Mouse (Mus musculus): ENCODE results near the gene Gba2. TPM values are rescaled to one million over a fixed set of nuclear protein-coding genes. Genes with fewer than 3 reads are reported as not detected.
A peak's percentile ranks its signal among the peaks of the same experiment; 100 is the strongest.

The Gba2 gene
- polyA plus RNA-seq, 1 experiment from 2014 or later = 32.0 TPM

DNA sequence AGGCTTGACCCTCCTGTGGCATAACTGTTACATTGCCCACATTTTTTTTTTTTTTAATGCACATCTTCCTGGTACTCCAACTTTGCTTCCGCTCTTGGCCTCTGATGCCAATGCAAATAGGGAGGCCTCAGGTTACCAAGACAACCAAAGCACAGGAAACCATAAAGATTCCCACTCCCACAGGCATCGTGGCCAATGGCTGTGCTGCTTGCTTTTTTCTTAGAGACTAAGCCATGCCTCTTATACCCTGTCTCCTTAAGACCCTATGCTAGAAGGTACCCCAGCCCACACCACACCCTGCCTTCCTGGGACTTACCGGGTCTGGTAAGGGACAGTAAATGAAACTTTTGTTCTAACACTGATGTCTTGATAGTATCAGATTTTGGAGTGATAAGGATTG, 14.8 kb upstream of the Gba2 start:
- WGBS = 67% methylated on average over 3 of the region's 3 CpGs
- H3K4me1 ChIP-seq = no peaks in the 10 kb centered on the region
- no peak overlapping the region for H3K27ac ChIP-seq
- H3K9ac ChIP-seq = no peak overlapping the region
- no peaks in the 10 kb centered on the region for H3K9me3 ChIP-seq
- ATAC-seq (ENCODE audit: insufficient number of reproducible peaks, insufficient read depth, low FRiP score, low TSS enrichment) = no peak
- H3K36me3 ChIP-seq = no peaks in the 10 kb centered on the region
- no peak overlapping the region for H3K4me2 ChIP-seq (replicated peaks)
- H3K4me3 ChIP-seq = no peak overlapping the region
- no peaks in the 10 kb centered on the region for H3K27me3 ChIP-seq

DNA sequence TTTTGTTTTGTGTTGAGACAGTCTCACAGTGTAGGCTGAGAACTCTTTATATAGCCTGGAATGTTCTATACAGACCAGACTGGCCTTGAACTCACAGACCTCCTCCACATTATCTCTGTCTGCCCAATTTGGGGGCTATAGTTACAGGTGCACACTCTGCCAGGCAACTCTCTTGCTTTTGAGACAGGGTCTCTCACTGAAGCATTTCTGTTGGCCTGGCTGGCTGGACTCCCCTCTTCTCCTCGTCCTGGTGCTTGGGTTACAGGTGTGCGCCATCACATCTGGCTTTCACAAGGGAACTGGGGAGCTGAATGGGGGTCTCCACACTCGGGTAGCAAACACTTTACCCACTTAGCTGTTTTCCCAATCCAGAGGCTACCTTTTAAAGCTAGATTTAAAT, 13.3 kb upstream of the Gba2 start:
- ATAC-seq (ENCODE audit: insufficient number of reproducible peaks, insufficient read depth, low FRiP score, low TSS enrichment) = no peak
- no peaks in the 10 kb centered on the region for H3K9me3 ChIP-seq
- H3K27me3 ChIP-seq = no peaks in the 10 kb centered on the region
- no peaks in the 10 kb centered on the region for H3K4me1 ChIP-seq
- H3K36me3 ChIP-seq = no peaks in the 10 kb centered on the region
- H3K9ac ChIP-seq = no peak overlapping the region
- H3K27ac ChIP-seq = no peak overlapping the region
- 70% methylated on average over 3 of the region's 3 CpGs for WGBS
- H3K4me2 ChIP-seq (replicated peaks) = no peak overlapping the region
- no peak overlapping the region for H3K4me3 ChIP-seq

DNA sequence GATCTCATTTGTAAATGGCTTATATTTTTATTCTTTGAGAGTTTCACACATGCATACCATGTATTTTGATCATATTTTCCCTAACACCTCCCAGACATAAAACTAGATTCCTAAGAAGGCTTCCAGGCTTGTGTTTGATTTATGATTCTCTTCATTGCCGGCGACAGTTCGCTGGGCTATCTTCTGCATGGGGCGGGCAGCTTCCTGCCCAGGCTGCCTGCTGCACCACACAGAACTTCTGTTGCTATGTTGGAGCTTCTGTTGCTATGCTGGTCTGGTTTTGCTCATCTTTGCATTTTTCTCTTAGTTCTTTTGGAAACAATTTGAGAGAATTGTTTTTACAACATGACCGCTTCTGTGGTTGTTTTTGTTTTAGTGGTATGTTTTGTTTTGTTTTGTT, 12.9 kb upstream of the Gba2 start:
- Histone ChIP-seq H3K27me3 (no peaks in the 10 kb centered on the region), H3K4me3 (no peak overlapping the region), H3K4me2 (replicated peaks) (no peak overlapping the region), H3K9ac (no peak overlapping the region), H3K27ac (no peak overlapping the region), H3K36me3 (no peaks in the 10 kb centered on the region), H3K9me3 (no peaks in the 10 kb centered on the region), H3K4me1 (no peaks in the 10 kb centered on the region)
- 84% methylated on average over 5 of the region's 5 CpGs for WGBS
- ATAC-seq (ENCODE audit: insufficient number of reproducible peaks, insufficient read depth, low FRiP score, low TSS enrichment) = no peak

DNA sequence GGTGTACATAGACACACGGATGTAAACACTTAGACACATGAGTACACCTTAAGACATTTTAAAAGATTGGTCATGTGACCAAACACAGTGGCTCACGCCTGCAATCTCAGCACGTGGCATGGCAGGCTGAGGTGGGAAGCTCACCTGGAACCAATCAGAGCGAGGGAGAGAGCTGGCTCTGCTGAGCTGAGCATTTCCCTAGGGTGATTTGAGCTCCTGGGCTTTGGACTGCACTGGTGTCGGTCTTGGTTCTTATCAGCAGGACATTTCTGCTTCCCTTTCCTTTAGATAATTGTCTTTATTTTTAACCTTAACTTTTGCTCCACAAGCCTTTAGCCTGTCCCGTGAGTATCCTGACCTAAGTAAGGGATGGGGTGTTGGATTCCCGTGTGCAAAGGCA, 9.0 kb upstream of the Gba2 start:
- H3K4me2 ChIP-seq (replicated peaks) = no peak overlapping the region
- WGBS = 39% methylated on average over 7 of the region's 7 CpGs

DNA sequence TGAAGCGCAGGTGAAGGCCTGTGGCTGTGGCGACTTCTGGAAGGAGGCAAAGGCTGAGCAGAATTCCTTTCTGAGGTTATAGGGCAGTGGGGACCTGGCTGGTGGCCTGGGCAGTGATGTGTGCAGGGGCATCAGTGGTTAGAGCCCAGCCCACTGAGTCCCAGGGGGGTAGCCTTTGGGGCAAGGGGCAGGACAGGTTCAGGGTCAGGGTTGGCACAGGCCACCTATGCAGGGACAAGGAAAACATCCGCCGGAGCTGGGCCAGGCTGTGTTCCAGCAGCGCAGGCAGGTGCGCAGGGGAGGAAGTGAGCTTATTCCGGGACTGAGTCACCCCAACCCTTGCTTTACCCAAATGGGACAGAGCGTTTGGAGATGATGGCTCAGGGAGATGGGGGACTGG, 7.7 kb upstream of the Gba2 start:
- H3K4me1 ChIP-seq = no peaks in the 10 kb centered on the region

More for the DNA sequence above, 9.0 kb upstream of the Gba2 start:
- Histone ChIP-seq H3K9me3 (no peaks in the 10 kb centered on the region), H3K9ac (no peak overlapping the region), H3K36me3 (peaks cover 16% of the 10 kb centered on the region), H3K4me1 (no peaks in the 10 kb centered on the region), H3K27me3 (no peaks in the 10 kb centered on the region), H3K27ac (no peak overlapping the region), H3K4me3 (no peak overlapping the region)
- ATAC-seq (ENCODE audit: insufficient number of reproducible peaks, insufficient read depth, low FRiP score, low TSS enrichment) = no peak

DNA sequence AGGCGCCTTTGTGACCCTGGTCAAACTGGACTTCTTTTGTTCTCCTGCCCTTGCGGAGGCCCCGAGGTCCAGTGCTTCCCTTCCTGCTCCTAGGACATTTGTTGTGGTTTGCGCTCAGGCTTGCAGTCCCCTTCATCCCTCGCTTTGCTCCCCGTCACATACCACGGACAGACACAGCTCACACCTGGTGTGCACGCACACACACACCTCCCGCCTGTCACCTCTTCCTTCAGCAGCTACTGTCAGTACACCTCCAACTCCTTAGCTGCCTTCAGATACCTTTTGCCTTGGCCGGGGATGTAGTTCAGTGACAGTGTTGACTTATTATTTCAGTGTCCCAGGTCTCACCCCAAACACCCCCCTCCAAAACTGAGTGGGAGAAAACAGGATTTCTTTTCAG, 7.0 kb upstream of the Gba2 start:
- no peak overlapping the region for H3K4me2 ChIP-seq (replicated peaks)
- no peaks in the 10 kb centered on the region for H3K9me3 ChIP-seq
- H3K4me1 ChIP-seq = no peaks in the 10 kb centered on the region
- H3K9ac ChIP-seq = no peak overlapping the region
- no peak overlapping the region for H3K27ac ChIP-seq
- H3K4me3 ChIP-seq = no peak overlapping the region
- H3K27me3 ChIP-seq = no peaks in the 10 kb centered on the region
- 33% methylated on average over 10 of the region's 10 CpGs for WGBS
- peaks cover 35% of the 10 kb centered on the region for H3K36me3 ChIP-seq
- no peak for ATAC-seq (ENCODE audit: insufficient number of reproducible peaks, insufficient read depth, low FRiP score, low TSS enrichment)

More for the DNA sequence above, 7.7 kb upstream of the Gba2 start:
- 75% methylated on average over 8 of the region's 8 CpGs for WGBS
- H3K27ac ChIP-seq = no peak overlapping the region
- H3K4me3 ChIP-seq = no peak overlapping the region
- H3K4me2 ChIP-seq (replicated peaks) = no peak overlapping the region
- peaks cover 28% of the 10 kb centered on the region for H3K36me3 ChIP-seq
- no peaks in the 10 kb centered on the region for H3K27me3 ChIP-seq
- H3K9ac ChIP-seq = no peak overlapping the region
- no peak for ATAC-seq (ENCODE audit: insufficient number of reproducible peaks, insufficient read depth, low FRiP score, low TSS enrichment)
- no peaks in the 10 kb centered on the region for H3K9me3 ChIP-seq

DNA sequence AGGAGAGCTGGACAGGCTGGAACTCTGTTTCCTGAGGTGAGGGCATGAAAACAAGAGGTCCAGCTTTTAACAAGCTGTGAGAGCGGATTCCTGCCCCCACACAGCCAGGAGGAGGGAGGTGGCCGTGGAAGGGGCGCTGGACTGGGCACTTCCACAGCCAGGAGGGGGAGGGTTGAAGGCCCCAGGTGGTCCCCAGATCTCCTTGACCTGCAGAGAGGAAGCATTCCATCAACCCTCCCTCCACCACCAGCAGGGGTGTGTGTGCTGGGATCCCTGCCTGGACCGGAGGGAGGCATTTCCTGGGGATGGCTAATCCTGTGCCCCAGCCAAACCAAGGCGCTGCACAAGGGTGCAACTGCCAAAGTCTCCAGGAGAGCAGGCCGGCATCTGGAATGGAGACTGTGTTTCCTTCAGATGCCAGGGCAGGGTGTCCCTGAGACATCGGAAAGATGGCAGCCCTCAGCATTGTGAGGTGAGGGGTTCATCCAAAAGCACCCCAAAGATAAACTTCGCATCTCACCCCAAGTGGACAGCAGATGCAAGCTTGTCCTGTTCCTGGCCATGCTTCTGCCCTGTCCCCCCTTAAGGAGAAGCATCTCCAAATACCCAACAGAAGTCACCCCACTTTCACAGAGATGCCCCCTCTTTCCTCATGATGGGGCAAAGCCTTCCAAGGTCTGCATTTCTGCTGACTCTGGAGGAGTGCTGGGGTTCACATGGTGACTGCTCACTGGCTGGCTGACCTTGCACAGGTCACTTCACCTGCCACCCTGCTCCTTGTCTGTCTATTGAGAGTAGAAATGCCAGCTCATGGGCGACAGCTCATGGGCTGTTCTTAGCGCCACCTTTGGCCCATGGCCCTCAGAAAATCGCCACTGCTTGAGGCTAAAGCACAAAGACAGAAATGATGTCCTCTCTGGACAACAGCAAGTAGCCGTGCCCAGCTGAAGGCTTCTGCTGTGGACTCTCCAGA, 6.1 kb upstream of the Gba2 start, which contains the start of gene Msmp:
Gene Msmp, minus strand, starts transcription at position 51 of the 973 bp plus-strand sequence.
- Histone ChIP-seq H3K9ac (no peak within 1 kb of the TSS), H3K4me2 (replicated peaks) (no peak within 1 kb of the TSS), H3K27ac (no peak within 1 kb of the TSS), H3K9me3 (no peaks in the 10 kb centered on the region), H3K27me3 (no peaks in the 10 kb centered on the region), H3K4me3 (no peak within 1 kb of the TSS), H3K4me1 (peaks cover 2% of the 10 kb centered on the region; the same call in 1 of the 2 replicates), H3K36me3 (peaks cover 39% of the 10 kb centered on the region)
- ATAC-seq (ENCODE audit: insufficient number of reproducible peaks, insufficient read depth, low FRiP score, low TSS enrichment) = no peak
- WGBS = 62% methylated on average over 12 of the region's 12 CpGs

DNA sequence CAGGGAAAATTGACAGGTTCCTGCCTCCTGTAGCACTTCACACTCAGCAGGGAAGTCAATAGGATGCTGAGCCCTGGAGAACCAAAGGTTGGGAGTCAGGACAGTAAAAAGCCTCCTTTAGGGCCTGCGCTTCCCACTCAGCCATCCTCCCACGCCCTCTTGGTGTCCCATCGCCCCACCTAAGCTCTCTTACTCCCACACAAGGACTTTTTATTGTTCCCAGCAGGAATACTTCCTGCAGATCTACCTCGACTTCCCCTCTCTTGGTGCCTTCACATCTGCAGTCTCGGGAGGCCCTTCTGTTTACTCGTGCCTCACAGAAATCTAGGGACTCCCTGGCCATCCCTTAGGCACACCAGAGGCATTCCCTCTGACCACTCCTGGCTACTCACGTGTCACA, 4.7 kb upstream of the Gba2 start:
- Histone ChIP-seq H3K36me3 (peaks cover 39% of the 10 kb centered on the region), H3K4me2 (replicated peaks) (no peak overlapping the region), H3K4me1 (peaks cover 8% of the 10 kb centered on the region), H3K27ac (no peak overlapping the region), H3K9me3 (no peaks in the 10 kb centered on the region), H3K4me3 (no peak overlapping the region), H3K27me3 (no peaks in the 10 kb centered on the region), H3K9ac (no peak overlapping the region)
- 83% methylated on average over 7 of the region's 7 CpGs for WGBS
- ATAC-seq (ENCODE audit: insufficient number of reproducible peaks, insufficient read depth, low FRiP score, low TSS enrichment) = no peak

DNA sequence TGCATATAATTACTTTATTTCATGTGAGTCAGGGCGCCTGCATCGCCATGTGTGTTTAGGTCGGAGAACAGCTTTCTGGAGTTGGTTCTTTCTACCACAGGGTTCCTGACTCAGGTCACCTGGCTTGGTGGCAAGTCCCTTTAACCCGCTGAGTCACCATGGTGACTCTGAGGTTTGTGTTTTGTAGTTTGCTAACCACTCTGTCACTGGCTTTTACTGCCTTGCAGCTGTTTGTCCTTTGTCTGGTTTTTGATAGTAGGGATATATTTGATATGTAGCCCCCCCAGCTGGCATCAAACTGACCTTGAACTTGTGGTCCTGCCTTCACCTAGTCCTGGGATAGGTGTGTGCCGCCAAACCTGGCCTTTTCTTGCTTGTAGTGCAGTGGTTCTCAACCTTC, 3.6 kb upstream of the Gba2 start:
- H3K36me3 ChIP-seq = peaks cover 39% of the 10 kb centered on the region
- no peaks in the 10 kb centered on the region for H3K9me3 ChIP-seq
- H3K27me3 ChIP-seq = no peaks in the 10 kb centered on the region
- no peak overlapping the region for H3K27ac ChIP-seq
- H3K4me2 ChIP-seq (replicated peaks) = no peak overlapping the region
- 90% methylated on average over 5 of the region's 5 CpGs for WGBS
- H3K9ac ChIP-seq = no peak overlapping the region
- H3K4me3 ChIP-seq = no peak overlapping the region
- H3K4me1 ChIP-seq = peaks cover 15% of the 10 kb centered on the region
- no peak for ATAC-seq (ENCODE audit: insufficient number of reproducible peaks, insufficient read depth, low FRiP score, low TSS enrichment)

DNA sequence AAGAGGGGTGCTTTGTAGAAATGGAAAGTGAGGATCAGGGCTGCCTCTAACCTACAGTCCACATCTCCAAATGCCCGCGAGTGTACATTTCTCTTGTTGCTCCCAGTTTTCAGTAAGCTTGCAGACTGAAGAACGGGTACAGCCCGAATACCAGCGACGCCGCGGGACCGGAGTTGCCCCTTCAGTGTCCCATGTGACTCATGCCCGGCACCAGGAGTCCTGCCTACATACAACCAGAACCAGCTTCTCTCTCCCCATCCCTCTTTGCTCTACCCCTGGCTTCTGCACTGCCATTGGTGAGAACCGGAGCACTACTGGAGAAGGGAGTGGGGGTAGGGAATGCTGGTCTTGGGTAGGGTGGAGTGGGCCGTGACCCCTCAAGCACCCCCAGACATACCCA, 2.7 kb upstream of the Gba2 start:
- H3K36me3 ChIP-seq = peaks cover 39% of the 10 kb centered on the region
- H3K27ac ChIP-seq = no peak overlapping the region
- no peak overlapping the region for H3K4me2 ChIP-seq (replicated peaks)
- H3K4me1 ChIP-seq = peaks cover 24% of the 10 kb centered on the region
- no peaks in the 10 kb centered on the region for H3K27me3 ChIP-seq
- 95% methylated on average over 12 of the region's 12 CpGs for WGBS
- H3K4me3 ChIP-seq = no peak overlapping the region
- H3K9ac ChIP-seq = no peak overlapping the region
- H3K9me3 ChIP-seq = no peaks in the 10 kb centered on the region
- no peak for ATAC-seq (ENCODE audit: insufficient number of reproducible peaks, insufficient read depth, low FRiP score, low TSS enrichment)

DNA sequence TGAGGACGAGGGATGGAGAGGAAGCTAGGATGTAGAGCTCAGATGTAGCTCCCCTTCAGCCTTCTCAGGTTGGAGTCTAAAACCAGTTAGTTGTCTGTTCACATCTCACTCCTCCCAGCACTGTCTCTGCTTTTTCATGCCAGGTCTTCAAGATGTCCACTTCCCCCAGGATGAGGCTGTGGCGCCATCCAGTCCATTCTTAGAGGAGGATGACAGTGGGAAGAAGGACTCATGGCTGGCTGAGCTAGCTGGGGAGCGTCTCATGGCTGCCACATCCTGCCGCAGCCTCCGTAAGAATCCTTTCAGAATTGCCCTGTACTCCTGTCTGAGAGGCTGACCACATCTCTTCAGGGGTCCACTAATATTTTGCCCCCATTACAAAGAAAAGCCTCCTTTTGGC, 2.0 kb upstream of the Gba2 start:
- H3K9ac ChIP-seq = no peak overlapping the region
- no peak overlapping the region for H3K4me3 ChIP-seq
- peaks cover 39% of the 10 kb centered on the region for H3K36me3 ChIP-seq
- H3K9me3 ChIP-seq = no peaks in the 10 kb centered on the region
- no peak overlapping the region for H3K4me2 ChIP-seq (replicated peaks)
- H3K27me3 ChIP-seq = no peaks in the 10 kb centered on the region
- H3K27ac ChIP-seq = no peak overlapping the region
- H3K4me1 ChIP-seq = peaks cover 30% of the 10 kb centered on the region
- no peak for ATAC-seq (ENCODE audit: insufficient number of reproducible peaks, insufficient read depth, low FRiP score, low TSS enrichment)
- WGBS = 94% methylated on average over 5 of the region's 5 CpGs

DNA sequence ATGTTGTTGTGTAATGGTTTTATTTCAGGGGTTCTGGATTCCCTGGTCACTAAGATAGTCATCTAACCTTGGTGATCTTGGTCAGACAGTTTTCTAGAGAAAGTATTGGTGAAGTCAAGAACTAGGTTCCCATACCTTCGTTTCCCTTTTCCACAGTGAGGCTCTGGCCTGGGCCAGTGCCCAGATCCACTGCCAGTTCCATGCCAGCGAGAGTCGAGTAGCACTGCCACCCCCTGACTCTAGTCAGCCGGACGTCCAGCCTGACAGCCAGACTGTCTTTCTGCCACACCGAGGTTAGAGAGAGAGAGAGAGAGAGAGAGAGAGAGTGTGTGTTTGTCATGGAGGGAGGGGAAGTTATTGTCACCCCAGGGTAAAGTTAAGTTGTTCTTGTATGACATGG, 1.1 kb upstream of the Gba2 start:
- Histone ChIP-seq H3K36me3 (peaks cover 42% of the 10 kb centered on the region), H3K9me3 (no peaks in the 10 kb centered on the region), H3K9ac (peak overlapping the region; percentile 82), H3K27ac (no peak overlapping the region), H3K4me2 (replicated peaks) (peak overlapping the region; percentile 95), H3K4me3 (peak overlapping the region; percentile 73), H3K4me1 (peaks cover 40% of the 10 kb centered on the region), H3K27me3 (no peaks in the 10 kb centered on the region)
- ATAC-seq (ENCODE audit: insufficient number of reproducible peaks, insufficient read depth, low FRiP score, low TSS enrichment) = no peak
- WGBS = 86% methylated on average over 6 of the region's 6 CpGs
